Mouse (Mus musculus): ENCODE data around the gene Zfhx2.

GRCm38 (mm10) chr14:55059931-55060330, 32.2 kb downstream of the Zfhx2 start:
- TF ChIP-seq CTCF (IDR thresholded peaks at IDR 0.05; ENCODE audit: control insufficient read depth, insufficient read depth, insufficient read length): no peak
- TF ChIP-seq MYOD1 (IDR thresholded peaks at IDR 0.05; ENCODE audit: control insufficient read depth, insufficient read length, low read depth): no peak
